Mouse (Mus musculus) kidney, embryonic 15.5 days (tissue): ENCODE measurements at regions not wholly inside any gene's neighbourhood (a gene's known extent, or its start where the extent isn't known, plus 50 kb on each side); places are given as distances from the start of the nearest gene placed in this dataset.
"Not testable (repeated sequence)": the region's sequence is repeated elsewhere in the genome, so short reads cannot be mapped to it uniquely, and the experiment has no call there.

Experiments
- ATAC-seq: fragments of 200-750 bp; cut with Nextera tagmentation; replicated peaks from 2 replicates; pipeline ENCODE4 v1.8.0; 2017; ENCODE audit warnings: moderate TSS enrichment; ENCODE audit not compliant: low FRiP score
- H3K27ac ChIP-seq: fragments of 300-500 bp; sonication (generic); 2 replicates; pipeline ENCODE4 v1.5.1; 2015; ENCODE audit warnings: mild to moderate bottlenecking, inconsistent platforms
- H3K27me3 ChIP-seq: fragments of 300-500 bp; sonication (generic); 2 replicates; pipeline ENCODE4 v1.6.1; 2015; ENCODE audit warnings: inconsistent platforms
- H3K36me3 ChIP-seq: fragments of 300-500 bp; sonication (generic); 2 replicates; pipeline ENCODE4 v1.6.1; 2015; ENCODE audit warnings: inconsistent platforms
- H3K4me1 ChIP-seq: fragments of 300-500 bp; sonication (generic); 2 replicates; pipeline ENCODE4 v1.6.1; 2015; ENCODE audit warnings: inconsistent platforms
- H3K4me2 ChIP-seq: fragments of 300-500 bp; sonication (generic); 2 replicates; pipeline ENCODE4 v1.6.1; 2015; ENCODE audit warnings: moderate library complexity, mild to moderate bottlenecking, inconsistent platforms
- H3K4me3 ChIP-seq: fragments of 300-500 bp; sonication (generic); replicated peaks from 2 replicates; pipeline ENCODE4 v1.5.1; 2015; ENCODE audit warnings: mild to moderate bottlenecking, inconsistent platforms
- H3K9ac ChIP-seq: fragments of 300-500 bp; sonication (generic); 2 replicates; pipeline ENCODE4 v1.6.1; 2015; ENCODE audit warnings: mild to moderate bottlenecking, inconsistent platforms
- H3K9me3 ChIP-seq: fragments of 300-500 bp; sonication (generic); replicated peaks from 2 replicates; pipeline ENCODE4 v1.6.1; 2016; ENCODE audit warnings: inconsistent platforms
- WGBS: fragments of 180-500 bp; shearing (Covaris S2); methylation state at CpG from one replicate; pipeline ENCODE4 v1.1.7; 2015; ENCODE audit warnings: mixed read lengths; 5-methylcytosine and 5-hydroxymethylcytosine counted together

GRCm38 (mm10) chr12:54516039-54516438 is 140.3 kb downstream of the Sptssa start:
- H3K4me3 ChIP-seq, H3K27me3 ChIP-seq, ATAC-seq, H3K9ac ChIP-seq, H3K27ac ChIP-seq, H3K9me3 ChIP-seq, H3K36me3 ChIP-seq, H3K4me1 ChIP-seq, H3K4me2 ChIP-seq: not testable (repeated sequence)
- 72% methylated on average over 4 of the region's 4 CpGs for WGBS

DNA sequence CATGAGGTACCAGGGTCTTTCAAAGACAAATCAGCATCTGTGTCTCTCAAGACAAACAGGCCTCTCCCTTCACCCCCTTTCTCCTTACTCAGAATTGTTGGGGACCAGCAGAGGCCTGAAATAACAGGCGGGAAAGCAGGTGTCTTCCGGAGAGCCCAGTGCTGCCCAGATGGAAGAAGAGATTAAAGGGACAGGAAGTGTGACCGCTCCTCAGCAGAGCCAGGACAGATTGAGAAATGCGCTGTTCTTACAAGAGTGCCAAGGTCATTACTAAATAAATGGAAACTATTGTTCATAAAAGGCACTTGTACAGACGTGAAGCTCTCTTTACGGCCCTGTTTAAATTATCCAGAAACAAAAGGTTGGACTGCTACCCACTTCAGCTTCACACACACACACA is 146.5 kb downstream of the Sptssa start:
- no peak for ATAC-seq

DNA sequence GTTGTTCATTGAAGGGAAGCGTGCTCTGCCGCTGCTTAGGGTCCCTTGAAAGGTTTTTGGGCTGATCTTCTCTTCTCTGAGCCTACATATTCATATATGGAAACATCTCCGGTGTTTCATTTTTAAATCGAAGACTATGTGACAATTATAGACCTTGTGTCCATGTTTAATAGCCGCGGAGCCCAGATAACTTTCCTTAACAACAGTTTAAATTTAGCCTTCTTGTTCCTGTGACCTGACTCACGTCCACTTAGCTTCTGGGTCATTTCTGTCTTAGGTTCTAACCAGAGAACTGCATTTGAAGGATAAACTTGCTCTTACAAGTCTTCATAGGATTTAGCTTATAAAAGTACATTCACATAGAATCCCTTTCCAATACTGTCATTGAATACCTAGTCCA is 153.6 kb downstream of the Sptssa start:
- no peak overlapping the region for H3K27ac ChIP-seq
- no peaks in the 10 kb centered on the region for H3K9me3 ChIP-seq
- no peak overlapping the region for H3K9ac ChIP-seq
- H3K4me3 ChIP-seq = no peak overlapping the region
- H3K4me2 ChIP-seq = no peak overlapping the region
- H3K27me3 ChIP-seq = no peaks in the 10 kb centered on the region
- ATAC-seq = no peak
- H3K4me1 ChIP-seq = no peaks in the 10 kb centered on the region
- WGBS = 87% methylated on average over 7 of the region's 7 CpGs
- no peaks in the 10 kb centered on the region for H3K36me3 ChIP-seq

More for the DNA sequence above, 146.5 kb downstream of the Sptssa start:
- no peak overlapping the region for H3K4me3 ChIP-seq
- H3K27me3 ChIP-seq = no peaks in the 10 kb centered on the region
- 43% methylated on average over 6 of the region's 6 CpGs for WGBS
- H3K9ac ChIP-seq = no peak overlapping the region
- H3K9me3 ChIP-seq = no peaks in the 10 kb centered on the region
- no peak overlapping the region for H3K27ac ChIP-seq
- no peak overlapping the region for H3K4me2 ChIP-seq
- no peaks in the 10 kb centered on the region for H3K36me3 ChIP-seq
- H3K4me1 ChIP-seq = 0 out of 2 replicates have a peak, but pooled peaks cover 3% of the 10 kb centered on the region

- H3K36me3 ChIP-seq = no peaks in the 10 kb centered on the region
- 73% methylated on average over 3 of the region's 3 CpGs for WGBS
- no peak overlapping the region for H3K4me2 ChIP-seq
- no peak overlapping the region for H3K4me3 ChIP-seq
- no peak for ATAC-seq
- no peak overlapping the region for H3K27ac ChIP-seq
- H3K4me1 ChIP-seq = no peaks in the 10 kb centered on the region
- no peaks in the 10 kb centered on the region for H3K9me3 ChIP-seq
- H3K27me3 ChIP-seq = no peaks in the 10 kb centered on the region
- H3K9ac ChIP-seq = no peak overlapping the region
These were observed 156.4 kb downstream of the Sptssa start for GRCm38 (mm10) chr12:54499963-54500362.

GRCm38 (mm10) chr12:54495701-54496374 is 160.5 kb downstream of the Sptssa start:
- no peak overlapping the region for H3K27ac ChIP-seq
- no peak overlapping the region for H3K4me3 ChIP-seq
- no peaks in the 10 kb centered on the region for H3K36me3 ChIP-seq
- no peak overlapping the region for H3K4me2 ChIP-seq
- peaks cover 12% of the 10 kb centered on the region for H3K27me3 ChIP-seq
- peaks cover 6% of the 10 kb centered on the region; the same call in 1 of the 2 replicates for H3K4me1 ChIP-seq
- WGBS = 61% methylated on average over 4 of the region's 4 CpGs
- H3K9ac ChIP-seq = no peak overlapping the region
- no peak for ATAC-seq
- H3K9me3 ChIP-seq = no peaks in the 10 kb centered on the region

DNA sequence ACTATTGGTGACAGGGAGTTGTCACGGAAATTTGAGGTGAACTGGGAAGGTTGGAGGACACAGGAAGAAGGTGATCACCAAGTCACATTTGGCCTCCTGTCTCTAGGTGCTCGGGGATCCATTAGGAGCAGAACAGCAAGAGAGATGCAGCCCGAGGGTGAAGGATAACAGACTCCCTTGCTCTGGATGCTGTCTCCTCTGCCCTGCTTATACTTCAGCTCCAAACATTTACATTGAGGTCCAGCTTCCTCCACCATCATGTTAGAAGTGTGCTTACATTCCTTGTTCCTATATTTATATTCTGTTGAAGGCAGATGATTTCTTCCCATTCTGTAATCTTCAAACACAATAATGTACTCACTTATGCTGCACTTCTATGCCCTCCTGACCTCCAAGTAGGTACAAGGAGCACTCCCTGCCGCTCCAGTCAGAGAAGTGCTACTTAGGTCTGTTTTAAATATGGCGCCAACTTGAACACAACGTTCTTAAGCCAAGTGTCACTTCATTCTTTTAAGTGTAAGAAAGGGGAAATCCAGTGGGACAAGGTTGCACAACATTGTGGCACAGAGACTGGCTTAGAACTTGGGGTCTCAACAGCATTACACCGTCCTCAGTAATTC is 161.5 kb downstream of the Sptssa start:
- 85% methylated on average over 7 of the region's 7 CpGs for WGBS
- Histone ChIP-seq H3K27me3 (peaks cover 14% of the 10 kb centered on the region), H3K36me3 (no peaks in the 10 kb centered on the region), H3K4me1 (peaks cover 6% of the 10 kb centered on the region; the same call in 1 of the 2 replicates), H3K4me2 (no peak overlapping the region), H3K4me3 (no peak overlapping the region), H3K9ac (no peak overlapping the region), H3K27ac (no peak overlapping the region), H3K9me3 (no peaks in the 10 kb centered on the region)
- ATAC-seq = no peak

GRCm38 (mm10) chr12:54492737-54493136 is 163.6 kb downstream of the Sptssa start:
- Histone ChIP-seq H3K4me1 (peaks cover 6% of the 10 kb centered on the region; the same call in 1 of the 2 replicates), H3K4me3 (no peak overlapping the region), H3K9me3 (no peaks in the 10 kb centered on the region), H3K9ac (no peak overlapping the region), H3K27me3 (peaks cover 20% of the 10 kb centered on the region), H3K36me3 (no peaks in the 10 kb centered on the region), H3K27ac (0 out of 2 replicates have a peak overlapping the region, but pooled peaks have one; percentile 14), H3K4me2 (no peak overlapping the region)
- no peak; the same call in 1 of the 2 replicates for ATAC-seq
- 40% methylated on average over 10 of the region's 10 CpGs for WGBS

DNA sequence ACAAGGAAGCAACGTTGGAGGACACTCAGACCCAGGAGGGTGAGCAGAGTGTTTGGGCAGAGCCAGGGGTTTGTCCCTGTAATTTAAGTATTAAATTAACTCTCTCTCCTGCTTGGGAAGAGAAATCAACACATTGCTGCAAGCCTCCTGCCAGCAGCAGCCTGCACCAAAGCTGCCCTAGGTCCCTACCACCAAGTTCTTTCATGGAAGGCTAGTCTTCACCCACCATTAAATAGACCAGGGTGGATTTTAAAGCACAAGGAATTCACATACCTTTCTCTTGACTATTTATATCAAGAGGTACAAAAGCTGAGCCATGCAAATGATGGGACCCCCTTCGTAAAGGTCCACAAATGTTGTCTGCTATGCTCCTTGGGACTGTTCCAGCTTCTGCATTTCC is 165.9 kb downstream of the Sptssa start:
- WGBS = 69% methylated on average over 2 of the region's 2 CpGs
- Histone ChIP-seq H3K9ac (no peak overlapping the region), H3K4me3 (no peak overlapping the region), H3K36me3 (no peaks in the 10 kb centered on the region), H3K27ac (no peak overlapping the region), H3K4me2 (no peak overlapping the region), H3K27me3 (peaks cover 27% of the 10 kb centered on the region), H3K9me3 (no peaks in the 10 kb centered on the region), H3K4me1 (peaks cover 6% of the 10 kb centered on the region; the same call in 1 of the 2 replicates)
- ATAC-seq = no peak

DNA sequence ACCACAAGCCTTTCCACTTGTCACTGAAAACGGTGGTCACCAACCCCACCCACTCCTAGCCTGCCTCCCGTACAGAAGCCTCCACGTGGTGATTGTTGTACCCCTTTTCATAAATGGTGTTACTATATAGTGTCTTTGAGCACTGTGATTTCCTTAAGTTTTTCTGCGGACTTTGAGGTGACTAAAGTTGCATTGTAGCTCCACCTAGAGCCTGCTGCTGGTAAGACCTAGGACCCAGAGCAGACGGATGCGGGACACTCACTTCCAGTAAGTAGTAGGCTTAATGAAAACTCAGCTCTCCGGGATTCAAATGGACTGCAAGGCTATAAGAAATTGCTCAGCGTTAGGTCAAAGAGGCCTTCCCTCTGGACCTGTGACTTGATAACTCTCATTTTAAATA is 166.7 kb downstream of the Sptssa start:
- 3% methylated on average over 8 of the region's 8 CpGs for WGBS
- peaks cover 27% of the 10 kb centered on the region for H3K27me3 ChIP-seq
- ATAC-seq = peak; percentile 60; the same call in 1 of the 2 replicates

GRCm38 (mm10) chr12:54487689-54488088 is 168.7 kb downstream of the Sptssa start:
- H3K9me3 ChIP-seq = no peaks in the 10 kb centered on the region
- H3K9ac ChIP-seq = no peak overlapping the region
- no peak overlapping the region for H3K4me3 ChIP-seq
- no peaks in the 10 kb centered on the region for H3K36me3 ChIP-seq
- ATAC-seq = no peak
- peaks cover 4% of the 10 kb centered on the region; the same call in 1 of the 2 replicates for H3K4me1 ChIP-seq
- WGBS = 72% methylated on average over 4 of the region's 4 CpGs
- H3K27me3 ChIP-seq = peaks cover 22% of the 10 kb centered on the region
- H3K27ac ChIP-seq = no peak overlapping the region
- H3K4me2 ChIP-seq = no peak overlapping the region

More for the DNA sequence above, 166.7 kb downstream of the Sptssa start:
- H3K4me2 ChIP-seq = no peak overlapping the region
- H3K9me3 ChIP-seq = no peaks in the 10 kb centered on the region
- peaks cover 6% of the 10 kb centered on the region; the same call in 1 of the 2 replicates for H3K4me1 ChIP-seq
- H3K4me3 ChIP-seq = no peak overlapping the region
- no peak overlapping the region for H3K27ac ChIP-seq
- H3K36me3 ChIP-seq = no peaks in the 10 kb centered on the region
- H3K9ac ChIP-seq = no peak overlapping the region

- Histone ChIP-seq H3K9ac (no peak overlapping the region), H3K4me2 (no peak overlapping the region), H3K9me3 (no peaks in the 10 kb centered on the region), H3K36me3 (no peaks in the 10 kb centered on the region), H3K4me3 (no peak overlapping the region), H3K27me3 (0 out of 2 replicates have a peak, but pooled peaks cover 5% of the 10 kb centered on the region), H3K27ac (peak overlapping the region; percentile 54; the same call in 1 of the 2 replicates), H3K4me1 (peaks cover 8% of the 10 kb centered on the region; the same call in 1 of the 2 replicates)
- whole genome bisulfite sequencing = 35% methylated on average over 4 of the region's 4 CpGs
- peak; percentile 52; the same call in 1 of the 2 replicates for ATAC-seq
These were observed 174.4 kb downstream of the Sptssa start for GRCm38 (mm10) chr12:54482020-54482419.

DNA sequence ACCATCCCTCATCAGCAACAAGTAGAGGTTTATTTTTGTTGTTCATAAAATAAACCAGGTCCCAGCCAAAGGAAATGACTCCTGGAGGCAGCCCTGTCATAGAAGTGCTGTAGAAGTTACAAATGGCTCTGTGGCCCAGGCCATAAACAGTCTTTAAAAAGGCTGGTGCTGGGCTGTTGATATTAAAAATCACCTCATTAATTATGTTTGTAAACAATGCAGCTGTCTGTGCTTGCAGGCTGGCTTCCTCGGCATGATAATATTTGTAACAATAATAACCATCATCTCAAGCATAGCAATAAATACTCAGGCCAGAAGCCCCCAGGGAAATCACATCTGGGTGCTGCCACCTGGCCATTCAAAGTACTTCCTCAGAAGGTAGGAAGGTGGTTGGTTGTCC is 176.5 kb downstream of the Sptssa start:
- Histone ChIP-seq H3K4me1 (peaks cover 8% of the 10 kb centered on the region; the same call in 1 of the 2 replicates), H3K36me3 (no peaks in the 10 kb centered on the region), H3K4me2 (no peak overlapping the region), H3K9me3 (no peaks in the 10 kb centered on the region), H3K27ac (no peak overlapping the region), H3K9ac (no peak overlapping the region), H3K27me3 (0 out of 2 replicates have a peak, but pooled peaks cover 7% of the 10 kb centered on the region), H3K4me3 (no peak overlapping the region)
- WGBS = 34% methylated on average over 1 of the region's 1 CpGs
- 0 out of 2 replicates have a peak, but pooled peaks have one; percentile 25 for ATAC-seq
